Mouse (Mus musculus): ENCODE data around the gene Dgke.

The Dgke gene

DNA sequence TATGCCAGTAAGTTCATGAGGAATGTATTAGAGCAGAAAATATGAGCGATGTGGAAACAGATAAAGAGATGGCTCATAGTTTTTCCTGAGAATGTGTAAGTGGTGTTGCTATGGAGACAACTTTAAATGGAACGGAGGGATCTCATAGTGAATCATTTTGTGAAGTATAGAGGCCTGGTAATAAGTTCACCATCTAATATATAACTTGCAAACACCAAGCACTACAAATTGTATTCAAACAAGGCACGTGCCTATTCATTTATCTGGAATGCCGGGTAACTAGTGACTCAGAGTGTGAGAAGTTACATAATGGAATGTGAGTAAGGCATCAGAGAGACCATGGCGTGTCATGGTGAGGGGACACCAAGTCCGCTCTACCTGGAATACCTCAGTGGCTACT lies 28.2 kb downstream of the Dgke start:
- DNase-seq (ENCODE audit: extremely low spot score) = no peak

GRCm38 (mm10) chr11:89035552-89035951 lies 31.1 kb downstream of the Dgke start:
- no peak for DNase-seq (ENCODE audit: extremely low spot score)

DNA sequence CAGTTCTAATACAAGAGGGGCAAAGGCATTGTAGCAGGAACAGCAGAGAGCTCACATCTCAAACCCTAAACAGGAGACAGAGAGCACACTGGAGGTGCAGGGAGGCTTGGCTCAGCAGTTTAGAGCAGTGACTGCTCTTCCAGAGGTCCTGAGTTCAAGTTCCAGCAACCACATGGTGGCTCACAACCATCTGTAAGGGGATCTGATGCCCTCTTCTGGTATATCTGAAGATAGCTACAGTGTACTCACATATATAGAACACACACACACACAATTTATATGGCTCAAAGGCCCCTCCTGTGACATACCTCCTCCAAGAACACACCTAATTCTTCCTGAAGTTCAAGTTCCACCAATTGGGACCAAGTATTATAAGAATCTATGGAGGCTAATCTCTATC lies 32.1 kb downstream of the Dgke start:
- no peak for DNase-seq (ENCODE audit: extremely low spot score)

GRCm38 (mm10) chr11:89031189-89031588 lies 35.5 kb downstream of the Dgke start:
- DNase-seq (ENCODE audit: extremely low spot score) = no peak

DNA sequence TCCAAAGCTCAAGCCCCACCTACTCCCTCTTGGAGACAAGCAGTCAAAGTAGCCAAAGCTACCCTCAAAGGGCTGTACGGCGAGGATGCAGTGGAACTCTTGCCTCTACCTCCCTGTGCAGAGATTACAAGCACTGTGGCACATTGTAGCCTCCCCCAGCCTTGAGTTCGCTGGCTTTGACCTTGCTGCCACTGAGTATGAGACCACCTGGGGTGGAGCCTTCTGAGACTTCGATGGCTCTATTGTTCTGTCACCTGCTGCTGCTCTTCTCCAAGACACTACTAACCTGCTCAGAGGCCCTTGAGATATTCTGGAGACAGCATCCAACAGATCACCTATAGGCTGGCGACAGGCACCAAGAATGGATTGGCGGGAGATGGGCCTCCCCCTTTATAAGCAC lies 36.1 kb downstream of the Dgke start:
- DNase-seq (ENCODE audit: extremely low spot score) = no peak

GRCm38 (mm10) chr11:89028871-89029405 lies 37.7 kb downstream of the Dgke start:
- no peak for DNase-seq (ENCODE audit: extremely low spot score)

DNA sequence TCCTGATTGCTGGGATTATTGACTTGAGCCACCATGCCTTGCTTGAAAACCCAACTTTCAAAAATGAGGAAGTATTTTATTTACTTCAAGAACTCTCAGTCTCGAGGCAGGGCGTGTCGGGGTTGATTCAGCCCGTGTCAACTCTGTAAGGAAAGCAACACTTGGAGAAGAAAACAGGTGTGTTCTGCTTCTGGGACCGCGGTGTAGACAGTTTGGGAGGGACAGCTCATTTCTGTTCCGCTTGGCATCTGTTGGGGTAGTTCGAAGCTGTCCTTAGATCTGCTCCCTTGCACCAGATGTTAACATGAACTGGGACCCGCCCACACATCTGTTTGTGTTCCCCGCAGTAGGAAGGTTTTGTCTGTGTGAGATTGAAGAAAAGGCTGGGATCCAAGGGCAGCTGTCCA lies 38.7 kb downstream of the Dgke start:
- no peak for DNase-seq (ENCODE audit: extremely low spot score)

- DNase-seq (ENCODE audit: extremely low spot score) = no peak
Observed at GRCm38 (mm10) chr11:89026117-89026516, 40.5 kb downstream of the Dgke start.

DNA sequence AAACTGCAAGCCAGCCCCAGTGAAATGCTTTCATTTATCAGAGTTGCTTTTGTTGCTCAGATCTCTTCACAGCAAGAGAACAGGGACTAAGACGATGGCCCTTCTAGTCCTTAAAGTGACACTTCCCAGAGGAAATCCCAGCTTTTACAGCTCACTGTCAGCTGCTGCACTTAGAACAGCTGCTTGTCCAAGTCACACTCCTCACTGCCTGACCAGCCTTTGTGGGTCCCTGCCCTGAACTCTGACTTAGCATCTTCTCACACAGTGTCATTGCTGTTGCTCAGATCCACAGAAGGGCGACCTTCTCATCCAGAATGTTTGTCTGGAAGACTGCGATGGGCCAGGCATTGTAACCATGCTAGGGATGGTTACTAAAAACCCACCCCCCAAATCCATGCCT lies 41.0 kb downstream of the Dgke start:
- no peak for DNase-seq (ENCODE audit: extremely low spot score)

- no peak for DNase-seq (ENCODE audit: extremely low spot score)
Observed at GRCm38 (mm10) chr11:89024181-89024881, 42.3 kb downstream of the Dgke start.

- DNase-seq (ENCODE audit: extremely low spot score) = no peak
Observed at GRCm38 (mm10) chr11:89023477-89023876, 43.2 kb downstream of the Dgke start.

DNA sequence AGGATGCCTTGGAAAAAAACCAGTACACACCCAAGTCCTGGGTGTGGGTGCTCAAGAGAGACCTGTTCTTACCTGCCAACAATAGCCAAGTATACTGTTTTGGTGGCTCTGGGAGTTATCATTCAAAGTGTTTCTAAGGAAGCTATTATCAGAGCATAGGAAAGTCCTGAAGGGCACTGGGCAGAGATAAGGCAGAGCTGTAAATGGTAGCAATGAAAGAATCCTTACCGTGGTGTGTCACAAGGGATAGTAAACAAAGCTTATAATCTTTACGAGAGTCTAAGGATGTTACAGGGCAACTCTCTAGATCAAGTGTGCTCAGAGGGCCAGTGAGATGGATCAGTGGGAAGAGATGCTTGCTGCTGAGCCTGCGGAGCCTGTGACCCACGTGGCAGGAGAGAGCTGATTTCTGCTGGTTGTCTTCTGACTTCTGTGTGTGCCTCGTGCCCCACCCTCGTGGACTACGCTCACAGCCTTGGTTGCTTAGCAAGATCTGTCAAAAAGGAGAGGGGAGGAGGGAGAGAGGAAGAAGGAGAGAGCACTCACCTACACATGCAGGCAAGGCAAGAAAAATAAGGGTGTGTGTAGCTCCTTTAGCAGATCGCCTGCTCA lies 44.4 kb downstream of the Dgke start:
- no peak for DNase-seq (ENCODE audit: extremely low spot score)

DNA sequence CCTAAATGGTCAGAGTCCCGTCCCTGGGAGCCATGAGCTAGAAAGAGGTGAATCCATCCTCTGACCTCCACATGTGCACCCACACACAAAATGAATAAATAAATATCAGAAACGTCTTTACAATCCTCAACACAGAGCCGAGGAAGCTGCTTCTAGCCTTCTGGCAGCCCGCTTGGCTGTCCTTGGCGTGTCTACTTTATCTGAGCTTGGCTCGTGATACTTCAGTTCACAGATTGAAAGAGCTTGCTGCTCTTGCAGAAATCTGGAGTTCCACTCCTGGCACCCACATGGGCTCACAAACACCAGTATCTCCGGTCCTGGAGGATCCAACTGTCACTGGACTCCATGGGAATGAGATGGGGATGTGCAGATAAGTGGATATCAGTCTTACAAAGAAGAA lies 45.0 kb downstream of the Dgke start:
- no peak for DNase-seq (ENCODE audit: extremely low spot score)

DNA sequence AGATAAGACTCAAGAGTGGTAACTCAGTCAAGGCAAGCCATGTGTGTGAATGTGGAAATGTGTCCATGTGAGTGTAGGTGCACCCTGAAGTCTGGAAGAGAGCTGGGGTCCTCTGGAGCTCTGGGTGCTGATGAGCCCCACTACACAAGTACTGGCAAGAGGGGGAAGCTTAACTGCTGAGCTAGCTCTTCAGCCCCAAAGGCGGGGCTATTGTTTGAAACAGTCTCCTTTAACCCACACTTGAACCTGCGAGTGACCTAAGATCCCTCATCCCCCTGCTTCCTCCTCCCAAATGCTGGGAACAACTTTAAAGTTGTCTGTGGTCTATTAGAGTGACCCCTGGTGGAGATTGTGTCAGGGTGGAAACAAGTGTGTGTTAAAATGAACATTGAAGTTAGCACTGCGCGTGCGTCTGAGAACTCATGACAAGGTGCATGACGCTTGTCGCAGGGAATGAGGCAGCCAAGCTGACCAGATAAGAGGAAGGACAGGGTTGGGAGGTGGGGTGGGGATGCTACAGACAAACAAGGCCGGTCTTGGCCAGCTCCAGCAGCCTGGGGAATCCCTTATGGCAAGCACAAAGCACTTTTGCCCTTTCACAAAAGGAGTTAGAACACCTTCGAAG lies 45.9 kb downstream of the Dgke start:
- no peak for DNase-seq (ENCODE audit: extremely low spot score)

DNA sequence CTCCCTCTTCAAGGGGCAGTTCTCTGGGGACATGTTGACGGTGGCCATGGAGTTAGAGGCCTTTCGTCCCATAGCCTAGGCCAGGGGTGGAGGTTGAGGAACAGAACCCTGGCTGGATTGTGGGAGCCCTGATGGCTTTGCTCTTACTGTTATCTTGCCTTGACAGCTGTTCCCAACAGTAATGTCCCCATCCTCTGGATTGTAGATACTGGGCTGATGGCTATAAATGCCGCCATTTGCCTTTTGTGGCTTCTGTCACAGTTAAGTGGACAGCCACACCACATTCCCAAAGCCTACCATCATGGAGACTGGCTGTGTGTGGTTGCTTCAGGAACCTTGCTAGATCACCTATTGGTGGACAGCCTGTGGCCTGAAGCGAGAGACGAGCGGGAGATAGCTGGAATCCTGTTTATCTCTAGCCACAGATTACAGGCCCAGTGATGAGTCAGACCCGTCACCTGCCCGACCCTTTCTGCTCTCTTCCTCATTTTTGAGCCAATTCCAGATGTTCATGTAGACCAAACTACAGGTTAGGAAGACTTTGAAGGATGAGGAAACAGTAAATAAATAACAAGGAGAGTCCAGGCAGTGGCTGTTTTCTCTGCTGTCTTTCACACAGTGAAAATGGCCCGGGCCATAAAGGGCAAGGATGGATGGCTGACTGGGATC lies 49.0 kb downstream of the Dgke start:
- DNase-seq (ENCODE audit: extremely low spot score) = no peak

DNA sequence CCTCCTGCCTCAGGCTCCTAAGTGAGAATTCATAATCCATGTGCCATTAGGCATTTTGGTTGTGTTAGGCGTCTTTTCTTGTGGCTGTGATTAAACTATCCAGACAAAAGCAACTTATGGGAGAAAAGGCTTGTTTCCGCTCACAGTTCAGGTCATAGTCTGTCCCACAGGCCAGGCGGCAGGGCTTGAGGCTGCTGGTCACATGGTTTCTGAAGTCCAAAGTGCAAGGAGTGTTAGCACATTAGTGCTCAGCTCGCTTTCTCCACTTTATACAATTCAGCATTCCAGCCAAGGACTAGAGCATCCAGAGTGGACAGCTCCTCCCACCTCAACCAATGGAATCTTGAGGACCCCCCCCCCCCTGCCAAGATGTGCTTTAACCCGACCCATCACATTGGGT lies 54.4 kb downstream of the Dgke start:
- DNase-seq (ENCODE audit: extremely low spot score) = no peak

DNA sequence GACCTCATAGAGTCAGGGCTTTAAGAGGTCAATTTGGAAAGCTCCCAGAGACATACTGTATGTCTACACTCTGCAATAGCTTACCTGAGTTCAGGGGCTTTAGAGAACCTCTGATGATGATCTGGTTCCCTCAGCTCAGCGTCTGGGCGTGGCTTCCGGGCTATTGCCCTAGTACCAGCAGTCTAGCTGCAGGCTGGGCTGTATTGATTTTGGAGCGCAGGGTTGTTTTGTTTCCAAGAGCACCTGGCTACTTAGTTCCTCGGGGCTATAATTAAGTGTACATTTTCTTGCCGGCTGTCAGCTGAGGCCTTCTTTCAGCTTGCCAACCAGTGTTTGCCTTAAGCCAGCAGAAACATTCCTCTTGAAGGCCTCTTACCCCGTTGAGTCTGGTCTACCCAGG lies 57.2 kb downstream of the Dgke start:
- DNase-seq (ENCODE audit: extremely low spot score) = no peak

- no peak for DNase-seq (ENCODE audit: extremely low spot score)
Observed at GRCm38 (mm10) chr11:89009066-89009465, 57.6 kb downstream of the Dgke start.

- no peak for DNase-seq (ENCODE audit: extremely low spot score)
Observed at GRCm38 (mm10) chr11:89007582-89007981, 59.1 kb downstream of the Dgke start.

- DNase-seq (ENCODE audit: extremely low spot score) = no peak
Observed at GRCm38 (mm10) chr11:89006404-89006803, 60.2 kb downstream of the Dgke start.

DNA sequence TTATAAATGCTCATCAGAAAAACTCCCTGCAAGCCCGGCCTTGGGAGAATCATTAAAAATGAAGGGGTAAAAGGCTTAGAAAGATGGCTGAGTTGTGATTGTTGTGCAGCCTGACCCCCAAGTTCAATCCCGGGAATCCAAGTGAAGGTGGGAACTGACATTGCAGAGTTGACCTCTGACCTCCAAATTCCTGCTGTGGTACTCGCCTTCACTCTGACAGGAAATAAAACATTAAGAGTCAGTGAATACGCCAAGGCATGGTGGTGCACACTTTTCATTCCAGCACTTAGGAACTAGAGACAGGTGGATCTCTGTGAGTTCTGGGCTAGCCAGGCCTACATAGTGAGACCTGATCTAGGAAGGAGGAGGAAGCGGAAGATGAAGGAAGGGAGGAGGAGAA lies 61.2 kb downstream of the Dgke start:
- DNase-seq (ENCODE audit: extremely low spot score) = no peak

GRCm38 (mm10) chr11:89003726-89004125 lies 62.9 kb downstream of the Dgke start:
- DNase-seq (ENCODE audit: extremely low spot score) = no peak

DNA sequence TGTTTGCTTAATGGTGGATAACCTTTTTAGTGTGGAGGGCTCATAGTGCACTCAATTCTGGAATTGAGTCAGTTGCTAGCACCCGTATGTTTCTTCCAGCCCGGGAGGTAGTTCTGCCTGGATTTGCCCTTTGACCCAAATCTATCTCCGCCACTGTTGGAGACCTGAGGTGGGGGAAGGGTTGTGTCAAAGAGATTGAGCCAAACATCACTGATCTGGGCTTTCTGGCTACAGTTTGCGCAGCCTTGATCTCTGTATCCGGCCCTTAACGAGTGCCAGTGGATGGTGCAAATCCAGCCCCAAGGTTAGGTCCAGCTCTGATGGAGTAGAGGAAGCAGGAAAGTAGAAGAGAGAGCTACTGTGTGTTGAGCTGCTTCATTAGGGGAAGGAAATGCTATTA lies 63.6 kb downstream of the Dgke start:
- no peak for DNase-seq (ENCODE audit: extremely low spot score)
